Comparison of ENCODE assay signal across 1 mouse cellular context in genomic region chr14:120280136-120280535, GRCm38 (mm10).
TF ChIP-seq lines count a peak whose summit lies in the region.

No protein-coding gene starts in this region.

TF ChIP-seq in CH12.LX, 34 proteins besides CTCF, POLR2A, EP300 and RAD21 (continued from another document):
- peak; percentile 58 for TF ChIP-seq ETS1 (conservative IDR thresholded peaks at IDR 0.05; ENCODE audit: low read depth, low read length)
- no peak for TF ChIP-seq ZMIZ1 (IDR thresholded peaks at IDR 0.05; ENCODE audit: low read depth, low read length)
- TF ChIP-seq USF2 (conservative IDR thresholded peaks at IDR 0.05; ENCODE audit: low read depth, low read length): no peak
- no peak; the same call in 1 of the 2 replicates for TF ChIP-seq MXI1 (IDR thresholded peaks at IDR 0.05; ENCODE audit: low read depth, low read length)
- no peak for TF ChIP-seq MAX (IDR thresholded peaks at IDR 0.05; ENCODE audit: low read length)
- no peak for TF ChIP-seq SMC3 (IDR thresholded peaks at IDR 0.05; ENCODE audit: low read depth, low read length)
- TF ChIP-seq CHD2 (IDR thresholded peaks at IDR 0.05; ENCODE audit: low read length): no peak
- no peak for TF ChIP-seq UBTF (IDR thresholded peaks at IDR 0.05; ENCODE audit: low read depth, low read length)
- TF ChIP-seq POLR2AphosphoS2 (IDR thresholded peaks at IDR 0.05; ENCODE audit: low read depth, low read length): no peak
- no peak for TF ChIP-seq GABPA (IDR thresholded peaks at IDR 0.05; ENCODE audit: insufficient replicate concordance, low read depth, low read length)
- TF ChIP-seq RCOR1 (conservative IDR thresholded peaks at IDR 0.05; ENCODE audit: low read depth, low read length): no peak
- no peak for TF ChIP-seq NRF1 (IDR thresholded peaks at IDR 0.05; ENCODE audit: low read depth, low read length)
- TF ChIP-seq MEF2A (IDR thresholded peaks at IDR 0.05; ENCODE audit: borderline replicate concordance, low read depth, low read length): no peak
- peak; percentile 37; the same call in 1 of the 2 replicates for TF ChIP-seq BHLHE40 (IDR thresholded peaks at IDR 0.05; ENCODE audit: low read depth, low read length)
- TF ChIP-seq ELF1 (IDR thresholded peaks at IDR 0.05; ENCODE audit: low read depth, low read length): 0 out of 2 replicates have a peak, but pooled peaks have one; percentile 9
- TF ChIP-seq TCF12 (IDR thresholded peaks at IDR 0.05; ENCODE audit: low read depth, low read length): 0 out of 2 replicates have a peak, but pooled peaks have one; percentile 19
- no peak for TF ChIP-seq JUND (conservative IDR thresholded peaks at IDR 0.05; ENCODE audit: low read depth, low read length)
- TF ChIP-seq MAFK (IDR thresholded peaks at IDR 0.05; ENCODE audit: insufficient replicate concordance, low read length): no peak
- no peak for TF ChIP-seq ZC3H11A (IDR thresholded peaks at IDR 0.05; ENCODE audit: low read depth, low read length)
- 0 out of 2 replicates have a peak, but pooled peaks have one; percentile 53 for TF ChIP-seq MAZ (IDR thresholded peaks at IDR 0.05; ENCODE audit: low read depth, low read length)
